8 mouse cellular contexts compared by ENCODE assay signal in genomic region chr14:25226840-25227506, GRCm38 (mm10).
DNase-seq lines count a peak whose midpoint lies in the region; ATAC-seq and TF ChIP-seq lines count a peak whose summit lies in the region.

No protein-coding gene starts in this region.

- H3K4me3 ChIP-seq in C2C12 (ENCODE audit: insufficient read depth, poor library complexity, severe bottlenecking) = no peak overlapping the region
- H3K4me3 ChIP-seq in embryonic facial prominence, embryonic 14.5 days (ENCODE audit: low read depth, low read length) = no peak overlapping the region
- H3K4me3 ChIP-seq in intestine, embryonic 15.5 days (replicated peaks) = no peak overlapping the region
- H3K4me3 ChIP-seq in midbrain, embryonic 15.5 days = no peak overlapping the region

- H3K9me3 ChIP-seq in embryonic facial prominence, embryonic 14.5 days (ENCODE audit: control insufficient read depth, low read length) = no peaks in the 10 kb centered on the region
- H3K9me3 ChIP-seq in intestine, embryonic 15.5 days = no peaks in the 10 kb centered on the region
- H3K9me3 ChIP-seq in midbrain, embryonic 15.5 days = no peaks in the 10 kb centered on the region

- no peaks in the 10 kb centered on the region for H3K79me3 ChIP-seq in C2C12 (ENCODE audit: low read depth)

- no peaks in the 10 kb centered on the region for H3K79me2 ChIP-seq in C2C12 (ENCODE audit: control insufficient read depth, insufficient read depth)

- no peaks in the 10 kb centered on the region for H3K27me3 ChIP-seq in C2C12 (ENCODE audit: control insufficient read depth, insufficient read depth, insufficient read length)
- H3K27me3 ChIP-seq in embryonic facial prominence, embryonic 14.5 days (replicated peaks; ENCODE audit: control insufficient read depth, insufficient read depth, low read length) = no peaks in the 10 kb centered on the region
- H3K27me3 ChIP-seq in intestine, embryonic 15.5 days (replicated peaks) = no peaks in the 10 kb centered on the region
- no peaks in the 10 kb centered on the region for H3K27me3 ChIP-seq in midbrain, embryonic 15.5 days (replicated peaks)

- peak overlapping the region; percentile 52; the same call in 1 of the 2 replicates for H3K9ac ChIP-seq in embryonic facial prominence, embryonic 14.5 days (ENCODE audit: low read depth, low read length)
- H3K9ac ChIP-seq in intestine, embryonic 15.5 days = no peak overlapping the region
- H3K9ac ChIP-seq in midbrain, embryonic 15.5 days = no peak overlapping the region

- peak; percentile 69 for DNase-seq in cerebellum, adult 11-12 months
- no peak for DNase-seq in cerebellum, postnatal 4 days (ENCODE audit: low spot score in 2 of 2)
- peak; percentile 33 for DNase-seq in embryonic facial prominence, embryonic 14.5 days (ENCODE audit: low spot score)
- no peak for DNase-seq in frontal cortex, postnatal 10 days (ENCODE audit: low spot score in 2 of 2)
- DNase-seq in spleen, postnatal 4 days (ENCODE audit: low spot score in 2 of 2) = no peak

- H3K4me2 ChIP-seq in embryonic facial prominence, embryonic 14.5 days (ENCODE audit: low read depth, low read length) = peak overlapping the region; percentile 36
- H3K4me2 ChIP-seq in intestine, embryonic 15.5 days (replicated peaks) = peak overlapping the region; percentile 43
- H3K4me2 ChIP-seq in midbrain, embryonic 15.5 days = peak overlapping the region; percentile 11

- peak overlapping the region; percentile 85 for H3K27ac ChIP-seq in embryonic facial prominence, embryonic 14.5 days (replicated peaks; ENCODE audit: low read depth, low read length)
- H3K27ac ChIP-seq in intestine, embryonic 15.5 days = peak overlapping the region; percentile 92
- H3K27ac ChIP-seq in midbrain, embryonic 15.5 days = peak overlapping the region; percentile 78

- ATAC-seq in embryonic facial prominence, embryonic 14.5 days (ENCODE audit: low read depth) = 0 out of 2 replicates have a peak, but pooled peaks have one; percentile 4
- peak; percentile 52 for ATAC-seq in intestine, embryonic 15.5 days
- ATAC-seq in midbrain, embryonic 15.5 days (replicated peaks) = no peak

- peaks cover 46% of the 10 kb centered on the region for H3K4me1 ChIP-seq in embryonic facial prominence, embryonic 14.5 days (ENCODE audit: control insufficient read depth, insufficient read depth, low read length)
- peaks cover 49% of the 10 kb centered on the region for H3K4me1 ChIP-seq in intestine, embryonic 15.5 days (replicated peaks)
- H3K4me1 ChIP-seq in midbrain, embryonic 15.5 days = peaks cover 47% of the 10 kb centered on the region

- peak overlapping the region; percentile 2 for H3ac ChIP-seq in C2C12 (ENCODE audit: control insufficient read depth, insufficient read length, low read depth)

- WGBS in embryonic facial prominence, embryonic 14.5 days = 29% methylated on average over 7 of the region's 7 CpGs
- WGBS in intestine, embryonic 15.5 days = 23% methylated on average over 7 of the region's 7 CpGs
- 31% methylated on average over 7 of the region's 7 CpGs for whole genome bisulfite sequencing in midbrain, embryonic 15.5 days

- H3K36me3 ChIP-seq in C2C12 (ENCODE audit: control insufficient read depth, insufficient read depth) = no peaks in the 10 kb centered on the region
- H3K36me3 ChIP-seq in embryonic facial prominence, embryonic 14.5 days (ENCODE audit: control insufficient read depth, insufficient read depth, low read length) = no peaks in the 10 kb centered on the region
- no peaks in the 10 kb centered on the region for H3K36me3 ChIP-seq in intestine, embryonic 15.5 days
- no peaks in the 10 kb centered on the region for H3K36me3 ChIP-seq in midbrain, embryonic 15.5 days (replicated peaks)

- TF ChIP-seq CTCF in C2C12 (IDR thresholded peaks at IDR 0.05; ENCODE audit: control insufficient read depth, insufficient read depth, insufficient read length) = no peak

TF ChIP-seq in C2C12, 6 proteins besides CTCF, POLR2A, EP300 and RAD21:
- TF ChIP-seq MAX (IDR thresholded peaks at IDR 0.05) = peak; percentile 54
- TF ChIP-seq MYOD1 (IDR thresholded peaks at IDR 0.05; ENCODE audit: control insufficient read depth, insufficient read length, low read depth) = no peak

Comparison
In these comparisons a context has a peak if more than half of its experiments do, and no peak if none do; other contexts are left out.
1. DNase-seq: peak in cerebellum, adult 11-12 months (single experiment) and embryonic facial prominence, embryonic 14.5 days (single experiment); none in cerebellum, postnatal 4 days (0 of 2), frontal cortex, postnatal 10 days (0 of 2) and spleen, postnatal 4 days (0 of 2).
2. Peak in every context shown above with its lines, with median percentiles within 50 percentile points of each other: H3K27ac ChIP-seq and H3K4me2 ChIP-seq.